Mouse (Mus musculus): ENCODE data around the gene Olfr1348. TPM values are rescaled to one million over a fixed set of nuclear protein-coding genes. Genes with fewer than 3 reads are reported as not detected.
"Not testable (repeated sequence)": the region's sequence is repeated elsewhere in the genome, so short reads cannot be mapped to it uniquely, and the experiment has no call there.

The Olfr1348 gene
- polyA plus RNA-seq (2016; fragmentation: Nextera tagmentation; extraction: Ambion mirVana) = not detected in 2 replicates

DNA sequence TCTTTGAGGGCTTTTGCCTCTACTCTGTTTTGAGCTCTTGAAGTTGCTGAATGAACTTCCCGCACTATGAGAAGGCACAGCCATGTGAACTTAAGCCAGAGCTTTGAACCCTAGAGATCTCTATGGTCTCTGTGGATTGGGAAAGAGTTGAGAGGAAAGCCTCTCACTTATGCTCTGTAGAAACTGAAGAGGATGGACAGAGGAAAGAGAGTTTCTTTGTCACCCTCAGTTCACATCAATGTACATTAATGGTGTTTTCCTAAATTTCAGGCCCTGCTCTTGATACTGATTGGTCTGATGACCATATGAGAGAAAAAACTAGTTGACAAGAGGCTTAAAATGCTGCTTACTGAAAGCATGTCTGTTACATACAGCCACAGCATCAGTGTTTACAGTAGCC, at the start of gene Olfr1348:
TSS of gene Olfr1348 (minus strand) at position 101 of the 400 bp plus-strand sequence.
- no peak for DNase-seq (ENCODE audit: low spot score)
- H3K27ac ChIP-seq = no peak within 1 kb of the TSS
- 88% methylated on average over 1 of the region's 1 CpGs for WGBS
- no peaks in the 10 kb centered on the region for H3K27me3 ChIP-seq (ENCODE audit: low read depth, poor library complexity, severe bottlenecking)
- H3K36me3 ChIP-seq = no peaks in the 10 kb centered on the region
- no peaks in the 10 kb centered on the region for H3K9me3 ChIP-seq (replicated peaks)
- no peak within 1 kb of the TSS for H3K4me3 ChIP-seq
- H3K4me1 ChIP-seq = no peaks in the 10 kb centered on the region

DNA sequence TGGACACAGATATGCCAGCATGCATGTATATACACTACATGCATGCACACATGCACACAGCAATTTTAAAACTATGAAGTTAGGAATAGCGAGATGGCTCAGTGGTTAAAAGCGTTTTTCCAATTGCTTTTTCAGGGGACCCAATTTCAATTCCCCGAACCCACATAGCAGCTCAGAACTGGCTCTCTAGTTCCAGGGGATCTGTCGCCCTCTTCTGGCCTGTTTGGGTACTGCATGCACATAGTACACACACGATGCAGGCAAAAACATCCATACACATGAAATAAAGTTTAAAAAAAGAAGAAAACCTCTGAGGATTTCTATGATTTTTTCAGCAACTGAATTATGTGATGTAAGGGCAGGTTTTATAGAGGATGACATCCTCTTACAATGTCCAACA, 17.6 kb upstream of the Olfr1348 start:
- no peaks in the 10 kb centered on the region for H3K36me3 ChIP-seq
- H3K27me3 ChIP-seq (ENCODE audit: low read depth, poor library complexity, severe bottlenecking) = no peaks in the 10 kb centered on the region
- WGBS = 64% methylated on average over 5 of the region's 5 CpGs
- DNase-seq (ENCODE audit: low spot score) = no peak
- H3K9me3 ChIP-seq (replicated peaks) = peaks cover 3% of the 10 kb centered on the region; the same call in 1 of the 2 replicates
- no peaks in the 10 kb centered on the region for H3K4me1 ChIP-seq
- no peak overlapping the region for H3K4me3 ChIP-seq
- H3K27ac ChIP-seq = no peak overlapping the region

DNA sequence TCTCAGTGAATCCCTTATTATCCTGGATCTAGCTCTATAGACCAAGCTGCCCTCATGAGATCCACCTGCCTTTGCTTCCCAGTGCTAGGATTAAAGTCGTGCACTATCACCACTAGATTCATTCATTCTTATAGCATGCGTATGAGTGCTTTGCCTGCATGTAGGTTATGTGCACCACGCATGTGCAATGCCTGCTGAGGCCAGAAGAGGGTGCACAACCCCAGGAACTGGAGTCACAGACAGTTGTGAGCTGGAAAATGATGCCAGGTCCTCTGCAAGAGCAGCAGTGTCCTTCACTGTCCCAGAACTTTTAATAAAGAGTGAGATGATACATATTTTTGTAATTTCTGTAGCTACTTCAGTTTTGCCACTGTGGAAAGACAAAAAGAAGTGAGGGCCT, 16.5 kb upstream of the Olfr1348 start:
- Histone ChIP-seq H3K27me3 (ENCODE audit: low read depth, poor library complexity, severe bottlenecking) (no peaks in the 10 kb centered on the region), H3K36me3 (no peaks in the 10 kb centered on the region), H3K4me3 (no peak overlapping the region), H3K9me3 (replicated peaks) (peaks cover 3% of the 10 kb centered on the region; the same call in 1 of the 2 replicates), H3K4me1 (no peaks in the 10 kb centered on the region), H3K27ac (no peak overlapping the region)
- no peak for DNase-seq (ENCODE audit: low spot score)
- 64% methylated on average over 3 of the region's 3 CpGs for WGBS

DNA sequence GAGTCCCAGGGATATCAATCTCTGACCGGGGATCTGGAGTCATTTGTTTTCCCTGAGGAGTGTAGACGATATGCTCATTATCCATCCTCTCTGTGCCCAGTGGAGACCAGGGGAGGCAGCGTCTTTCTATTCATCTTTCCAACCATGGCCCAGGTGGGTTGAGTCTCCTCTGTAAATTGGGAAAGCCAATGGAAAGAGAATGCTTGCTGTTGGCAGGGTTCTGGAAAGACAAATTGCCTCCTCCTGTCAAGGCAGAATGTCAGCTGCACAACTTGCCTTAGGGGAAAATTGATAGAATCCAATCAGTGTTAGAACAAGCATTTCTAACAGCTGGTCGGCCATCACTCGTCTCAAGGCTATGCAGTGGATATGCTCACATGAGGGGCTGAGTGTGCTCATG, 14.3 kb upstream of the Olfr1348 start, which contains the start of gene Olfr1349:
TSS of gene Olfr1349 (minus strand) at position 101 of the 400 bp plus-strand sequence.
- no peak within 1 kb of the TSS for H3K27ac ChIP-seq
- H3K4me1 ChIP-seq = no peaks in the 10 kb centered on the region
- peaks cover 3% of the 10 kb centered on the region; the same call in 1 of the 2 replicates for H3K9me3 ChIP-seq (replicated peaks)
- no peak for DNase-seq (ENCODE audit: low spot score)
- 89% methylated on average over 5 of the region's 5 CpGs for WGBS
- H3K27me3 ChIP-seq (ENCODE audit: low read depth, poor library complexity, severe bottlenecking) = no peaks in the 10 kb centered on the region
- no peaks in the 10 kb centered on the region for H3K36me3 ChIP-seq
- H3K4me3 ChIP-seq = no peak within 1 kb of the TSS

DNA sequence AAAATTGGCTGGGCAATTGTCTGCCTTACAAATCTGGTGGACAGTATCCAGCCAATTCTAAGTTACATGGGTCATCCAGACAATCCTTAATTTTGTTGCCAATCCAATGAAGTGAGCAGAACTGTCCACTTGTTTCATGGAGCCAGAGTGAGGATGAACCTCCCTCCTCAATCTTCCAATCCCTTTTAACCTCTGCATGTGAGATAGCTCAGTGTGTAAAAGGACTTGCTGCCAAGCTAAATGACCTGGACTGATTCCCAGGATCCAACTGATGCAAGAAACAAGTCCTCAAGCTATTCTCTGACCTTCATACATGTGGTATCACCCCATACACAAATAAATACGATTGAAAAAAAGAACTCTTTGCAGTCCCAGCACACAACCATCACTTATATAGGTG, 13.1 kb upstream of the Olfr1348 start:
- H3K27me3 ChIP-seq (ENCODE audit: low read depth, poor library complexity, severe bottlenecking) = no peaks in the 10 kb centered on the region
- WGBS = 52% methylated on average over 1 of the region's 1 CpGs
- no peak overlapping the region for H3K4me3 ChIP-seq
- no peak overlapping the region for H3K27ac ChIP-seq
- no peak for DNase-seq (ENCODE audit: low spot score)
- peaks cover 4% of the 10 kb centered on the region; the same call in 1 of the 2 replicates for H3K9me3 ChIP-seq (replicated peaks)
- H3K4me1 ChIP-seq = no peaks in the 10 kb centered on the region
- H3K36me3 ChIP-seq = no peaks in the 10 kb centered on the region

DNA sequence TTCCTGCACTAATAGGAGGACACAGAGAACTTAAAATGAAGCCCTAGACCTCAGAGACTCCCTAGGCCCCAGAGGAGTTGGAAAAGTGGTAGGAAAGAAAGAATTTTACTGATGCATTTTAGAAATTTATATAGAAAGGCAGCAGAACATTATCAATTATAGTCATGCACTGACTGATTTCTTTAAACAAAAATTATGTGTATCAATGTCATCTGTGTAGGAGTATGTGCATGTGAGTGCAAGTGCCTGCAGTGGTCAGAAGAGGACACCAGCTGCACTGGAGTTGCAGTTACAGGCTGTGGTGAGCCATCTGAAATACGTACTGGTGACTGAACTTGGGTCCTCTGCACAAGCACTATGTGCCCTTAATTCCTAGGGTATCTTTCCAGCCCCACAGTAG, 8.9 kb downstream of the Olfr1348 start, which contains the start of gene Olfr1347:
TSS of gene Olfr1347 (minus strand) at position 101 of the 400 bp plus-strand sequence.
- Histone ChIP-seq H3K4me1 (no peaks in the 10 kb centered on the region), H3K36me3 (no peaks in the 10 kb centered on the region), H3K4me3 (no peak within 1 kb of the TSS), H3K27ac (no peak within 1 kb of the TSS), H3K9me3 (replicated peaks) (peaks cover 2% of the 10 kb centered on the region; the same call in 1 of the 2 replicates), H3K27me3 (ENCODE audit: low read depth, poor library complexity, severe bottlenecking) (no peaks in the 10 kb centered on the region)
- no peak for DNase-seq (ENCODE audit: low spot score)
- WGBS = 63% methylated on average over 1 of the region's 1 CpGs

DNA sequence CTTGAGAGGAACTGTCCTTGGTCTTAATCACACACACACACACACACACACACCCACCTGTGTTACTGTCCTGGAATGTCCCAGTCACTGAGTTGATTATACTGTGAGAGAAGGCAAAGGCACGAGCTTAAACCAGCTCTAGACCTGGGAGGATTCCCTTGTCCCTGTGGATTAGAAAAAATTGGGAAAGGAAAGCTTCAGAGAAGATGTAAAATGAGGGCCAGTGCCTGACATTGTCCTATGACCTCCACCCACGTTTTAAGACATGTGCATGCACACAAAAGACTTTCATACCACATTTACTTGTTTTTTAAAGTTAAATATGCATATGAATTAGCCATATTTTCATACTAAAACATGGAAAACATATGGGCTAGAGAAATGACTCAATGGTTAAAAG, 21.7 kb downstream of the Olfr1348 start, which contains the start of gene Olfr5:
TSS of gene Olfr5 (minus strand) at position 101 of the 400 bp plus-strand sequence.
- no peaks in the 10 kb centered on the region for H3K27me3 ChIP-seq (ENCODE audit: low read depth, poor library complexity, severe bottlenecking)

DNA sequence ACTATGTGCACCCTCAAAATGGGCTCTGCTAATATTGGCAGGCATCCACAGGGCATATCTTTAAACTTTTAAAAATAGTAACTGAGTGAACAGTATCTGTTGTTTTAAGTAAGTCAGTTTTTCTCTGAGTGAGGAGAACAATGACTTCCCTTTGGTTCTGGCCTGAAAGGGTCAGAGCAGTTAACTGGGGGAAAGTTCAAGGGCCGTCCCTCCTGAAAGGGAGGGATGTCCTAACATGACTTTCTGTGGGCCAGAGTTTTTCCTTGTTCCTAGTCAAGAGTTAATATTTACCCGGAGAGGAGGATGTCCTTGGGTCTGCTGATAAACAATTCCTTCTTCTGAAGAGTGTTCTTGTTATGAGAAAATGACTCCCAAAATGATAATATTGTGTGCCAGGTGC, 30.9 kb downstream of the Olfr1348 start:
- H3K4me1 ChIP-seq; DNase-seq (ENCODE audit: low spot score); H3K27ac ChIP-seq; H3K27me3 ChIP-seq (ENCODE audit: low read depth, poor library complexity, severe bottlenecking); H3K9me3 ChIP-seq (replicated peaks); H3K36me3 ChIP-seq; H3K4me3 ChIP-seq: not testable (repeated sequence)
- 74% methylated on average over 2 of the region's 2 CpGs for WGBS

More for the DNA sequence above, 21.7 kb downstream of the Olfr1348 start, which contains the start of gene Olfr5:
- 51% methylated on average over 2 of the region's 2 CpGs for WGBS
- Histone ChIP-seq H3K27ac (no peak within 1 kb of the TSS), H3K4me1 (no peaks in the 10 kb centered on the region), H3K9me3 (replicated peaks) (no peaks in the 10 kb centered on the region), H3K4me3 (no peak within 1 kb of the TSS), H3K36me3 (no peaks in the 10 kb centered on the region)
- DNase-seq (ENCODE audit: low spot score) = no peak

DNA sequence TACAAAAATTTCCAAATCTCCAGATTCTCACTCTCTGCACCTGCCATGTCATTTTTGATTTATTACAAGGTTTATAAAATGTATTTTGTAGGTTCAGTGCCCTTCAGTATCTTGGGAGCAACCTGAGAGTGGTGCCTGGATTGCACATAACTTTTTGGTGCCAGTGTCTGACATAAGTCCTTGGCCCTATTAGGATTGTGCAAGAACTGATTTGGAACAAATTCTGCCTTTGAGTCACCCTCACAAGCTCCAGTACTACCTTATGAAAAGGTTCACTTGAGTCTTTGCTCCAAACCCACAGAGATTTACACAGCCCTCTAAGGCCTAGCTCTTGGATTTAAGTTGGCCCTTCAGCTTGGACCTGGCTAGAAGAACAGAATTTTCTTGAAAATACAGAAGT, 41.6 kb downstream of the Olfr1348 start, which contains the start of gene Olfr1346:
TSS of gene Olfr1346 (plus strand) at position 151 of the 400 bp plus-strand sequence.
- H3K36me3 ChIP-seq = no peaks in the 10 kb centered on the region
- no peaks in the 10 kb centered on the region for H3K27me3 ChIP-seq (ENCODE audit: low read depth, poor library complexity, severe bottlenecking)
- H3K9me3 ChIP-seq (replicated peaks) = no peaks in the 10 kb centered on the region
- DNase-seq (ENCODE audit: low spot score) = no peak
- no peak within 1 kb of the TSS for H3K27ac ChIP-seq
- H3K4me1 ChIP-seq = no peaks in the 10 kb centered on the region
- H3K4me3 ChIP-seq = no peak within 1 kb of the TSS

DNA sequence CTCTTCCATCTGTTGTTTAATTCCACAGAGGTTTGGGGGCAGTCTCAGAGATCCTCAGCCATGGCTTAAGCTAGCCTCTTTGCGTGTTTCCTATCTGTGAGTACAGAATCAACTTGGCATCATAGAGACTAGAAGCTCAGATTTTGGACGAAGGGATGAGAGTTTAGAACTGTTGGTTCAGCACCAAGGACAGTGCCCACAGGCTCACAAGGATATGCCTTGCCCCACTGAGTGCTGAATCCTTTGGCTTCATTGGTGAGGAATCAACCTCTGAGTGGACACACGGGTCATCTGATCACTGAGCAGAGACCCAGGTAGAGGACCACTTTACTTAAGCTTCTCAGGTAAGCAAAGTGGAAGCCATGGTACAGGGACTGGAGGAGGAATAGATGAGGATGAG, 52.1 kb downstream of the Olfr1348 start:
- Histone ChIP-seq H3K4me1 (no peaks in the 10 kb centered on the region), H3K4me3 (no peak overlapping the region), H3K27ac (no peak overlapping the region), H3K9me3 (replicated peaks) (no peaks in the 10 kb centered on the region), H3K36me3 (no peaks in the 10 kb centered on the region), H3K27me3 (ENCODE audit: low read depth, poor library complexity, severe bottlenecking) (no peaks in the 10 kb centered on the region)
- no peak for DNase-seq (ENCODE audit: low spot score)
- 45% methylated on average over 3 of the region's 3 CpGs for WGBS

DNA sequence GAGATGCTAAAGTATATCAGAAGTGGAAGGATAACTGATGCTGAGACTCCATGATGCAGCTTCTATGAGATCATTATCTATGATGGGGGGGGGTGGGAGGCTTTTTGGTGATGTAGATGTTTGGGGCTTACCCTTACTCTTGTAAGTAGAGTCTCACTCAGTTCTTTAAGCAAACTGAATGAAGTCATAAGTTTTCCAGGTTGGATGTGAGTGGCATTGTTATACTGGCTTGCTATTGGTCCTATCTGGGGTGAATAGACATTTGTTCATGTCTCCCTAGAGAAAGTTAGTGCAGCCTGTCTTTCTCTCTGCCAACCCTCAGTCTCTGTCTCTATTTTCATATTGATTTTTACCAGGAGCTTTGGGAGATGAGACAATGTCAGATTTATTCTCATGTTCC, 52.7 kb downstream of the Olfr1348 start, which contains the start of gene Olfr1336:
TSS of gene Olfr1336 (plus strand) at position 301 of the 400 bp plus-strand sequence.
- Histone ChIP-seq H3K4me3 (no peak within 1 kb of the TSS), H3K9me3 (replicated peaks) (no peaks in the 10 kb centered on the region), H3K4me1 (no peaks in the 10 kb centered on the region), H3K36me3 (no peaks in the 10 kb centered on the region), H3K27ac (no peak within 1 kb of the TSS), H3K27me3 (ENCODE audit: low read depth, poor library complexity, severe bottlenecking) (no peaks in the 10 kb centered on the region)
- no peak for DNase-seq (ENCODE audit: low spot score)

Data from limb, embryonic 10.5 days (tissue).